Mouse (Mus musculus): ENCODE measurements around the gene Gm8108. TPM values are rescaled to one million over a fixed set of nuclear protein-coding genes. Genes with fewer than 3 reads are reported as not detected.
A peak's percentile ranks its signal among the peaks of the same experiment; 100 is the strongest.
"Not testable (repeated sequence)": the region's sequence is repeated elsewhere in the genome, so short reads cannot be mapped to it uniquely, and the experiment has no call there.

The Gm8108 gene
- 1 to 10 TPM; 2.4 to 3.7 TPM for total RNA-seq (2021)

DNA sequence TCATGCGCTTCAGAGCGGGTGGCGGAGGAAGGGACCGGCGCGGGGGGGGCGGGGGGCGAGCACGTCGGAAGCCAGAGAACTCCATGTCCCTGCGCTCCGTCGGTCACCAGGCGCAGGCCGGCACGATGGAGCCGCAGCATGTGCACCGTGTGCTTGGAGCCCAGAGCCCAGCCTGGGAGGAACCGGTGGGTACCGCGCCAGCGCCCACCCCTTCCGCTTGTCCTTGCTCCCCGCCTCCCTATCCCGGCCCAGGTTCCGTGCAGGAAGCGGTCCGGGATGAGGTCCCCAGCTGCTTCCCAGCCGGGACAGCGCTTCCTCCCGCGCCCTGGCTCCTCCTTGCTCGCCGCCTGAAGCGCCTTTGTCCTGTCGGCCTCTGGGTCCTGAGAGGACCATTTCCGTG is at the start of gene Gm8108:
Gene Gm8108, plus strand, starts transcription at position 101 of the 400 bp plus-strand sequence.
- intact Hi-C loops (cut with DNase I); DNase-seq (ENCODE audit: low spot score in 2 of 2): not testable (repeated sequence)

DNA sequence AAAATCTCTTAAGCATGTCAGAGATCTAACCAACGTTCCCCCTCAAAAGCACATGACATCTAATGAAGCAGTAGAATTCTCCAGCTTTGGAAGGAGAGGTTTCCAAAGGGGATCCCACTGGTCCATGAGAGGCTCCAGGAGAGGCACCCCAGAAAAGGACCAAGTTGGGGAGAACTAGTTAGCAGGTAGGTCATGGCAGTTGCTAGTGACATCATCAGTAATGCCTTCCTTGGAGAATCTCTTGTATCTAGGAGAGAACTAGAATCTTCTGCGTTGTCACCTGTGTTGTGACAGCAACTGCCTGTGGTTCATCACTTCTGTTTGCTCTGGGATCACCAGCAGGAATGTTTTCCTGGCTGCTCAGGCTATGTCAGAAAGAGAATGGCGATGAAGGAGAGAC is 26.5 kb upstream of the Gm8108 start, which contains the start of gene Gm3115:
Gene Gm3115, plus strand, starts transcription at position 301 of the 400 bp plus-strand sequence.
- intact Hi-C loops (cut with DNase I); DNase-seq (ENCODE audit: low spot score in 2 of 2): not testable (repeated sequence)

GRCm38 (mm10) chr14:4141646-4142045 is 31.3 kb downstream of the Gm8108 start:
- DNase-seq (ENCODE audit: low spot score in 2 of 2); intact Hi-C loops (cut with DNase I): not testable (repeated sequence)

DNA sequence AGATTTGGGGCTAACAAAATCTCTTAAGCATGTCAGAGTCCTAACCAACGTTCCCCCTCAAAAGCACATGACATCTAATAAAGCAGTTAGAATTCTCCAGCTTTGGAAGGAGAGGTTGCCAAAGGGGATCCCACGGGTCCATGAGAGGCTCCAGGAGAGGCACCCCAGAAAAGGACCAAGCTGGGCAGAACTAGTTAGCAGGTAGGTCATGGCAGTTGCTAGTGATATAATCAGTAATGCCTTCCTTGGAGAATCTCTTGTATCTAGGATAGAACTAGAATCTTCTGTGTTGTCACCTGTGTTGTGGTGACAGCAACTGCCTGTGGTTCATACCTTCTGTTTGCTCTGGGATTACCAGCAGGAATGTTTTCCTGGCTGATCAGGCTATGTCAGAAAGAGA is 54.4 kb downstream of the Gm8108 start, which contains the start of gene Gm3127:
Gene Gm3127, plus strand, starts transcription at position 301 of the 400 bp plus-strand sequence.
- intact Hi-C loops (cut with DNase I); DNase-seq (ENCODE audit: low spot score in 2 of 2): not testable (repeated sequence)

DNA sequence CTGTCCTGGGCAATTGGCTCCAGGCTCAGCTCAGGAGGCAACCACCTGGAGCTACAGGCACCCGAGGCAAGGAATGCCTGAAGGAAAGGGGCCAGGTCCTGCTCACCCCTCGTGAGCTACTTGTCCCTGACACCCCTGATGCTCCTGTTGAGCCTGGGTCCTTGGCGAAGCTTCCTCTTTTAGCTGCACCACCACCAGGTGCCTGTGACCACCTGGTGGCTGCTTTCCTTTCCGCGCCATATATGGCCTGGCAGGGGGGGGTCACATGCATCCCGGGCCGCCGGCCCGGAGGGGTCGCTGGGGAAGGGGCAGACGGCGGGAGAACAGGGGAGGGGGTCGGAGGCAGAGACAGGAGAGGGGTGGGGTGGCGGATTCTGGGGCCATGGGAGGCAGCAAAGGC is 71.7 kb downstream of the Gm8108 start:
- peak in 1 of 2 experiments; percentile 5 for DNase-seq (ENCODE audit: low spot score in 2 of 2)
- intact Hi-C loops (cut with DNase I): not testable (repeated sequence)

Other genes with a start within 250 kb of the Gm8108 start
- gene Gm2916, start 226.4 kb upstream of the Gm8108 start, total RNA-seq (2021): not detected
- not detected for gene Gm3029, start 178.8 kb upstream of the Gm8108 start, total RNA-seq (2021)
- under 1 TPM in 1 of 2 experiments, not detected in 1; 0.29 TPM for gene Gm3095, start 147.0 kb upstream of the Gm8108 start, total RNA-seq (2021)
- gene Gm3099, start 112.1 kb upstream of the Gm8108 start, total RNA-seq (2021): not detected
- 1 to 10 TPM; 1.8 to 2.5 TPM for gene Gm5796, start 86.6 kb upstream of the Gm8108 start, total RNA-seq (2021)
- under 1 TPM; 0.27 to 0.41 TPM for gene Gm3115, start 26.4 kb upstream of the Gm8108 start, total RNA-seq (2021)
- gene Gm3127, start 54.5 kb downstream of the Gm8108 start, total RNA-seq (2021): not detected
- gene Gm2974, start 72.0 kb downstream of the Gm8108 start, total RNA-seq (2021): 1 to 10 TPM in 1 of 2 experiments, under 1 TPM in 1; 0.99 to 1.2 TPM
- not detected for gene Gm3138, start 139.1 kb downstream of the Gm8108 start, total RNA-seq (2021)
- not detected for gene Gm3149, start 206.8 kb downstream of the Gm8108 start, total RNA-seq (2021)
- under 1 TPM; 0.54 to 0.75 TPM for gene 2610042L04Rik, start 224.2 kb downstream of the Gm8108 start, total RNA-seq (2021)